Mouse (Mus musculus) layer of hippocampus, adult 18-20 months (tissue): ENCODE results near the gene Clic6. TPM values are rescaled to one million over a fixed set of nuclear protein-coding genes. Genes with fewer than 3 reads are reported as not detected.
A peak's percentile ranks its signal among the peaks of the same experiment; 100 is the strongest.

Source experiments
- DNase-seq, 2 experiments: peaks; one replicate each; pipeline ENCODE4 v3.0.0; 2022; ENCODE audit warnings: low spot score in 2 of 2
- long read RNA-seq: library from polyadenylated mRNA; stranded (forward); transcript quantifications from one replicate; pipeline ENCODE4 v2.0.0, GENCODE M21; 2021
- total RNA-seq, 2 experiments: library from RNA; stranded (reverse); gene quantifications; 2 replicates each; pipeline ENCODE4 v1.2.3; 2021

The Clic6 gene
- 1 to 10 TPM; 3.1 to 4.1 TPM for total RNA-seq
- long read RNA-seq, transcript Clic6-201 (6 exons, 3,758 nt), result major isoform, 26 of 26 reads
- long read RNA-seq, partial matches to known transcripts, result 0 of 26 reads
- long read RNA-seq, other reads (novel, unspliced or antisense), result 0 of 26 reads

GRCm38 (mm10) chr16:92485436-92485835 is at the start of gene Clic6:
Clic6 (plus strand) TSS chr16:92485736.
- DNase-seq, result no peak

GRCm38 (mm10) chr16:92439775-92440174 is 45.8 kb upstream of the Clic6 start:
- no peak for DNase-seq

GRCm38 (mm10) chr16:92440229-92440628 is 45.3 kb upstream of the Clic6 start:
- DNase-seq, result no peak

- no peak for DNase-seq
Measured at GRCm38 (mm10) chr16:92441203-92441602, 44.3 kb upstream of the Clic6 start.

- DNase-seq, result no peak
Measured at GRCm38 (mm10) chr16:92442150-92442549, 43.4 kb upstream of the Clic6 start.

- DNase-seq, result no peak
Measured at GRCm38 (mm10) chr16:92442946-92443345, 42.6 kb upstream of the Clic6 start.

GRCm38 (mm10) chr16:92443644-92444113 is 41.9 kb upstream of the Clic6 start:
- no peak for DNase-seq

- DNase-seq, result no peak
Measured at GRCm38 (mm10) chr16:92445377-92445776, 40.2 kb upstream of the Clic6 start.

- peak in 1 of 2 experiments; percentile 56 for DNase-seq
Measured at GRCm38 (mm10) chr16:92449080-92449479, 36.5 kb upstream of the Clic6 start.

- no peak for DNase-seq
Measured at GRCm38 (mm10) chr16:92450331-92450730, 35.2 kb upstream of the Clic6 start.

GRCm38 (mm10) chr16:92451516-92452072 is 33.9 kb upstream of the Clic6 start:
- no peak for DNase-seq

GRCm38 (mm10) chr16:92452609-92453008 is 32.9 kb upstream of the Clic6 start:
- DNase-seq, result no peak

- DNase-seq, result no peak
Measured at GRCm38 (mm10) chr16:92454002-92454401, 31.5 kb upstream of the Clic6 start.

GRCm38 (mm10) chr16:92454495-92454894 is 31.0 kb upstream of the Clic6 start:
- no peak for DNase-seq

GRCm38 (mm10) chr16:92455488-92455887 is 30.0 kb upstream of the Clic6 start:
- DNase-seq, result no peak

- DNase-seq, result no peak
Measured at GRCm38 (mm10) chr16:92455969-92456368, 29.6 kb upstream of the Clic6 start.

GRCm38 (mm10) chr16:92457594-92457993 is 27.9 kb upstream of the Clic6 start:
- peak; percentile 47 to 74 for DNase-seq

GRCm38 (mm10) chr16:92461412-92461811 is 24.1 kb upstream of the Clic6 start:
- no peak for DNase-seq

GRCm38 (mm10) chr16:92464390-92464972 is 21.1 kb upstream of the Clic6 start:
- DNase-seq, result no peak

GRCm38 (mm10) chr16:92465226-92465625 is 20.3 kb upstream of the Clic6 start:
- DNase-seq, result no peak

- DNase-seq, result peak; percentile 96 to 99
Measured at GRCm38 (mm10) chr16:92465642-92466526, 19.7 kb upstream of the Clic6 start.

GRCm38 (mm10) chr16:92467041-92467440 is 18.5 kb upstream of the Clic6 start:
- no peak for DNase-seq
